Mouse (Mus musculus) left cerebral cortex, adult 8-10 months (tissue): ENCODE results near the gene Phgdh. TPM values are rescaled to one million over a fixed set of nuclear protein-coding genes. Genes with fewer than 3 reads are reported as not detected.

Experiments
- DNase-seq, 2 experiments: peaks; one replicate each; pipeline ENCODE4 v3.0.0; 2022; ENCODE audit warnings: low spot score in 2 of 2
- total RNA-seq, 4 experiments: library from RNA; stranded (reverse); gene quantifications; 2 replicates each; pipeline ENCODE4 v1.2.4; 2022

Gene Phgdh
- total RNA-seq, 4 experiments from 2014 or later = 63.1 to 66.4 (median 64.7) TPM

- no peak for DNase-seq
Observed at GRCm38 (mm10) chr3:98299391-98300100, 40.2 kb downstream of the Phgdh start.

GRCm38 (mm10) chr3:98295965-98296364, 43.8 kb downstream of the Phgdh start:
- DNase-seq = no peak

- DNase-seq = no peak
Observed at GRCm38 (mm10) chr3:98291044-98291443, 48.7 kb downstream of the Phgdh start.

GRCm38 (mm10) chr3:98283205-98283604, 56.6 kb downstream of the Phgdh start:
- no peak for DNase-seq

GRCm38 (mm10) chr3:98282422-98282821, 57.4 kb downstream of the Phgdh start:
- DNase-seq = no peak

GRCm38 (mm10) chr3:98280933-98281678, 58.7 kb downstream of the Phgdh start:
- DNase-seq = peak; percentile 25

GRCm38 (mm10) chr3:98280204-98280932, 59.4 kb downstream of the Phgdh start, which contains the start of gene Hmgcs2:
Gene Hmgcs2, plus strand, starts transcription at chr3:98280435.
- no peak for DNase-seq

GRCm38 (mm10) chr3:98279682-98280081, 60.1 kb downstream of the Phgdh start:
- DNase-seq = no peak

GRCm38 (mm10) chr3:98273623-98274398, 66.0 kb downstream of the Phgdh start:
- no peak for DNase-seq

- no peak for DNase-seq
Observed at GRCm38 (mm10) chr3:98267249-98267651, 72.5 kb downstream of the Phgdh start.

Other genes with a start within 250 kb of the Phgdh start
- gene Adam30, start 179.4 kb downstream of the Phgdh start, total RNA-seq = not detected
- gene Reg4, start 117.8 kb downstream of the Phgdh start, total RNA-seq = not detected
- gene Hmgcs2, start 59.6 kb downstream of the Phgdh start, total RNA-seq = 1 to 10 TPM; 4.3 to 5.9 (median 4.9) TPM
- gene Zfp697, start 42.5 kb upstream of the Phgdh start, total RNA-seq = 10 to 100 TPM; 26.9 to 30.8 (median 27.6) TPM
- not detected for gene Gm4450, start 117.1 kb upstream of the Phgdh start, total RNA-seq
- not detected for gene Hsd3b4, start 170.5 kb upstream of the Phgdh start, total RNA-seq
- gene Gm10681, start 248.8 kb upstream of the Phgdh start, total RNA-seq = not detected